Mouse (Mus musculus) limb, embryonic 11.5 days (tissue): ENCODE measurements at regions not wholly inside any gene's neighbourhood (a gene's known extent, or its start where the extent isn't known, plus 50 kb on each side); places are given as distances from the start of the nearest gene placed in this dataset.
A peak's percentile ranks its signal among the peaks of the same experiment; 100 is the strongest.

Experiments
- ATAC-seq: fragments of 200-750 bp; cut with Nextera tagmentation; 2 replicates; pipeline ENCODE4 v1.8.0; 2017; ENCODE audit warnings: low read depth; ENCODE audit not compliant: insufficient number of reproducible peaks, low FRiP score, low TSS enrichment
- DNase-seq: peaks from one replicate; pipeline ENCODE4 v3.0.0-alpha.2; 2015; ENCODE audit warnings: low spot score
- H3K27ac ChIP-seq: fragments of 300-500 bp; sonication (generic); replicated peaks from 2 replicates; pipeline ENCODE4 v1.5.1; 2014; ENCODE audit warnings: low read depth, mild to moderate bottlenecking, low read length
- H3K27me3 ChIP-seq: fragments of 300-500 bp; sonication (generic); 2 replicates; pipeline ENCODE4 v1.6.1; 2014; ENCODE audit warnings: mild to moderate bottlenecking, low read length, mixed read lengths; ENCODE audit not compliant: control insufficient read depth, insufficient read depth
- H3K36me3 ChIP-seq: fragments of 300-500 bp; sonication (generic); 2 replicates; pipeline ENCODE4 v1.6.1; 2014; ENCODE audit warnings: mild to moderate bottlenecking, low read length, moderate library complexity, mixed read lengths; ENCODE audit not compliant: control insufficient read depth, insufficient read depth
- H3K4me1 ChIP-seq: fragments of 300-500 bp; sonication (generic); 2 replicates; pipeline ENCODE4 v1.6.1; 2014; ENCODE audit warnings: low read length, mixed read lengths; ENCODE audit not compliant: control insufficient read depth, insufficient read depth
- H3K4me2 ChIP-seq: fragments of 300-500 bp; sonication (generic); 2 replicates; pipeline ENCODE4 v1.6.1; 2014; ENCODE audit warnings: low read depth, mild to moderate bottlenecking, moderate library complexity; ENCODE audit not compliant: severe bottlenecking
- H3K4me3 ChIP-seq: fragments of 300-500 bp; sonication (generic); 2 replicates; pipeline ENCODE4 v1.5.1; 2014; ENCODE audit warnings: low read depth, low read length
- H3K9ac ChIP-seq: fragments of 300-500 bp; sonication (generic); 2 replicates; pipeline ENCODE4 v1.6.1; 2014; ENCODE audit warnings: mild to moderate bottlenecking, low read length
- H3K9me3 ChIP-seq: fragments of 300-500 bp; sonication (generic); 2 replicates; pipeline ENCODE4 v1.6.1; 2016; ENCODE audit warnings: low read length; ENCODE audit not compliant: control insufficient read depth
- WGBS: fragments of 180-500 bp; shearing (Covaris S2); extraction: QIAGEN DNeasy Blood & Tissue Kit; methylation state at CpG from one replicate; pipeline ENCODE4 v1.1.7; 2014; 5-methylcytosine and 5-hydroxymethylcytosine counted together

DNA sequence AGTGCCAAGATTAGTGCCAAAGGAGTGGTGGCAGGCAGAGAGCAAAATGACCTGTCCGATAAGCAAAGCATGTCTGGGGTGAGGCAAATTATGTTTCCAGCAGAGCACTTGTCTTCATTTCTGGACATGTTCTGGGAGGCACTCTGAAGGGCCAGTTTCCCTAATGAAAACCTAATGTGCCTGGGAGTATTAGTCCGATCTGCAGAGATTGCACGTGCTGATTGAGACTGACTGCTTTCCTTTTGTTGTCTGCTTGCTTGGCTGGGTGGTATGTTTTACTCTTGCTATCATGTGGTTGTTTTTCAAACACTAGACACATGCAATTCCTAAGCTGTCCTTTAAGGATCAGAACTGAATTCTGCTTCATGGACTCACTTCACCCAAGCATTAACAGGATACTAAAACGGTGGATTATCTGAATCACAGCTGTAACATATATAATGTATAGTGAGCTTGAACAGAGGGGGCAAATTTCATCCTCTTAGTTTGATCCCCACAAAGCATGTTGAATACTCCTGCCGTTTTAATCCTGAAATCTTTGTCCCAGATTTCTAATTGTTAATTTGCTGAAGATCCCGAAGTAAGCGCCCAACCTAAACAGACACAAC is 1589.8 kb downstream of the 4930444P10Rik start:
- H3K36me3 ChIP-seq, result no peaks in the 10 kb centered on the region
- no peak overlapping the region for H3K9ac ChIP-seq
- no peak overlapping the region; the same call in 1 of the 2 replicates for H3K4me2 ChIP-seq
- DNase-seq, result peak; percentile 51
- H3K9me3 ChIP-seq, result no peaks in the 10 kb centered on the region
- H3K27ac ChIP-seq, result no peak overlapping the region
- H3K4me1 ChIP-seq, result peaks cover 8% of the 10 kb centered on the region
- no peak for ATAC-seq
- WGBS, result 11% methylated on average over 7 of the region's 7 CpGs
- H3K27me3 ChIP-seq, result peaks cover 18% of the 10 kb centered on the region
- no peak overlapping the region for H3K4me3 ChIP-seq

DNA sequence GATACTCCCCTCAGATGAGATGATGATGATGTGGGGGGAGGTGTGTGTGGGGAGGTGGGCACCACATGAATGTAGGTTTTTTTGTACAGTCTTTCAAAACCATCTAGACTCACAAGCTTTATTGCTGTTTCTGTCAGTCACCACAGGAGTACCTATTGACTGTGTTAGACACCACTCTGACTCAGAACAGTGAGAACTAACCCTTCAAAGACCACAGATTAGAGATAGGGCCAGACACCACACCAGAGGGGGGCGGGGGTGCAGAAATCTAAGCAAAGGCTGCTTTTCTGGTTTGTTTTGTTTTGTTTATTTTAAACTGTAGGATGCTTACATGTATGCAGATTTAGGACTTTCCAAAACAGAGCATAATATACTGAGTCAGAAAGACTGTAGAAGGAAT is 1594.0 kb downstream of the 4930444P10Rik start:
- Histone ChIP-seq H3K4me1 (0 out of 2 replicates have a peak, but pooled peaks cover 2% of the 10 kb centered on the region), H3K9ac (no peak overlapping the region), H3K9me3 (no peaks in the 10 kb centered on the region), H3K27ac (no peak overlapping the region), H3K27me3 (peaks cover 2% of the 10 kb centered on the region; the same call in 1 of the 2 replicates), H3K36me3 (no peaks in the 10 kb centered on the region), H3K4me2 (no peak overlapping the region), H3K4me3 (no peak overlapping the region)
- WGBS, result 92% methylated on average over 1 of the region's 1 CpGs
- no peak for DNase-seq
- ATAC-seq, result no peak

DNA sequence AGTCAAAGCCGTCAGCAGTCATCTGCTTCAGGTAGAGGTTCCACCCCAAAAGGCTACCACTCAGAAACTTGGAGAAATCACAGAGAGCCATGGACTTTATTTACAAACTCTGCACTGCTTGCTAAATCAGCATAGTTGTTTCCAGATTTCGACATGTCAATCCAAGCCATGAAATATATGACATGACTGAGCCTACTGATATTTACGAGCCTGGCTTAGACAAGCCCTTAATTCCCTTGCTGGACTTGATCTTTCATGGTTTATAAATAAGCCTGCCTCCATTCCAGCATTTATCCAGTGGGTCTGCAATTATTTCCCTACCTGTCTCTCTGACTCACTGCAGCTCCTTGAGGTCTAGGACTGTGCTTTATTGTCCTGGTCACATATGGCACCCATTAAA is 1603.1 kb downstream of the 4930444P10Rik start:
- no peak for ATAC-seq

DNA sequence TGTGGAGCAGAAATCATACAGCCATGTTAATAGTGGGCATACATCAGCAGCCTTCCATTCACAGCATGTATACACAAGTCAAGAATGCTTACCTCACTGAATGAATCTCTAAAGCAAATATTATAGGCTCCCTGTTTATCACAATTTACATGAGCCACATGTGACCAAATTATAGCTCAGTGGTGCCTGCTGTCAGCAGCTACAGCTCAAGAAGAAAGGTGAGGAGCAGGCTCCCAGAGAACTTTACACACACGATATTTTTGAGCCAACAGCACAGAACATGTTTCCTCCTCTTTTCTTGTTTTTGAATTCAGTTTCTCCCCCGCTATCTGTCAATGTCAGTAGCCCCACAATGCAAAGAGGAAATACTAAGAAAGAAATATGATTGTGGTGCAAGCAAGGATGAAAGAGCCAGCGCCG is 1605.4 kb downstream of the 4930444P10Rik start:
- Histone ChIP-seq H3K36me3 (no peaks in the 10 kb centered on the region), H3K27ac (no peak overlapping the region), H3K4me3 (no peak overlapping the region), H3K4me1 (no peaks in the 10 kb centered on the region), H3K4me2 (no peak overlapping the region), H3K9me3 (no peaks in the 10 kb centered on the region), H3K9ac (no peak overlapping the region), H3K27me3 (no peaks in the 10 kb centered on the region)
- ATAC-seq, result no peak
- peak; percentile 19 for DNase-seq
- WGBS, result 59% methylated on average over 4 of the region's 4 CpGs

More for the DNA sequence above, 1603.1 kb downstream of the 4930444P10Rik start:
- no peaks in the 10 kb centered on the region for H3K36me3 ChIP-seq
- H3K4me1 ChIP-seq, result no peaks in the 10 kb centered on the region
- 68% methylated on average over 3 of the region's 3 CpGs for WGBS
- H3K27ac ChIP-seq, result no peak overlapping the region
- H3K9me3 ChIP-seq, result no peaks in the 10 kb centered on the region
- no peak overlapping the region for H3K4me2 ChIP-seq
- H3K4me3 ChIP-seq, result no peak overlapping the region
- no peaks in the 10 kb centered on the region for H3K27me3 ChIP-seq
- H3K9ac ChIP-seq, result no peak overlapping the region
- DNase-seq, result no peak

GRCm38 (mm10) chr1:14485746-14486145 is 1607.4 kb downstream of the 4930444P10Rik start:
- 11% methylated on average over 2 of the region's 2 CpGs for WGBS
- Histone ChIP-seq H3K9me3 (no peaks in the 10 kb centered on the region), H3K27me3 (no peaks in the 10 kb centered on the region), H3K36me3 (no peaks in the 10 kb centered on the region), H3K9ac (no peak overlapping the region), H3K4me3 (no peak overlapping the region), H3K27ac (no peak overlapping the region), H3K4me1 (no peaks in the 10 kb centered on the region), H3K4me2 (no peak overlapping the region)
- no peak for DNase-seq
- no peak for ATAC-seq

DNA sequence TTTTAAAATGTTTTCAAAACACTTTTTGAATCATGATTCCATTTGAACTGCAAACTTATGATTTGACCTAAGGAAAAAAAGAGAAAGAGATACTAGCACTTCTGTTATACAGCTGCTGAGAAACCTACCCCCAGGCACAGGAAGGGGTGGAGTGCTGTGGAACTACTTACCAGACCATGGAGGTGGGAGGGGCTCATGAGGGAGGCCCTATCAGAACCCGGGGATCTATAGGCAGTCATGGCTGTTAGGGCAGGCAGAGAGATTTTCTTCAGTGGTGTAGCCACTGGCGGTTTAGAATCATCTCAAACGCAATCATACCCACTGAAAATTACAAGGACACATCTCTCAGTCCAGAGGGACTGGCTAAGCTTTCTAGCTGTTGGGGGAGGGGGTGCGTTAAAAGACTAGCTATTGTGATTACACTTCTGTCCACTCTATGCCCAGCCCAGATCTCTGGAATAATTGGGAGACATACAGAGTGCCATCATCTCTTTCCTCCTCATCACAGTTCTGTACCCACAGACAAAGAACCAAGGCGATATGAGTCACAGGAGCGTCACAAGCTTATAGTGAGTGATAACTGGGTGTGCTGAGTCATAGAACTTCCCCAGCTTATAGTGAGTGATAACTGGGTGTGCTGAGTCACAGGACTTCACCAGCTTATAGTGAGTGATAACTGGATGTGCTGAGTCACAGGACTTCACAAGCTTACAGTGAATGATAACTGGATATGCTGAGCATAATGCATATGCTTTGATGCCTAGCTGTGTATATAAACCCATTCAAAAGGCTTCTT is 1608.8 kb downstream of the 4930444P10Rik start:
- WGBS, result 89% methylated on average over 6 of the region's 6 CpGs
- H3K9ac ChIP-seq, result no peak overlapping the region
- ATAC-seq, result no peak
- no peaks in the 10 kb centered on the region for H3K4me1 ChIP-seq
- no peak overlapping the region for H3K27ac ChIP-seq
- no peaks in the 10 kb centered on the region for H3K9me3 ChIP-seq
- no peak overlapping the region for H3K4me3 ChIP-seq
- peak; percentile 18 for DNase-seq
- no peaks in the 10 kb centered on the region for H3K27me3 ChIP-seq
- no peaks in the 10 kb centered on the region for H3K36me3 ChIP-seq
- no peak overlapping the region for H3K4me2 ChIP-seq

- Histone ChIP-seq H3K9ac (no peak overlapping the region), H3K9me3 (no peaks in the 10 kb centered on the region), H3K27me3 (no peaks in the 10 kb centered on the region), H3K27ac (no peak overlapping the region), H3K4me3 (no peak overlapping the region), H3K4me2 (no peak overlapping the region), H3K4me1 (no peaks in the 10 kb centered on the region), H3K36me3 (no peaks in the 10 kb centered on the region)
- DNase-seq, result peak; percentile 17
- no peak for ATAC-seq
- WGBS, result 38% methylated on average over 3 of the region's 3 CpGs
Observed at GRCm38 (mm10) chr1:14472294-14472693, 1620.8 kb downstream of the 4930444P10Rik start.

DNA sequence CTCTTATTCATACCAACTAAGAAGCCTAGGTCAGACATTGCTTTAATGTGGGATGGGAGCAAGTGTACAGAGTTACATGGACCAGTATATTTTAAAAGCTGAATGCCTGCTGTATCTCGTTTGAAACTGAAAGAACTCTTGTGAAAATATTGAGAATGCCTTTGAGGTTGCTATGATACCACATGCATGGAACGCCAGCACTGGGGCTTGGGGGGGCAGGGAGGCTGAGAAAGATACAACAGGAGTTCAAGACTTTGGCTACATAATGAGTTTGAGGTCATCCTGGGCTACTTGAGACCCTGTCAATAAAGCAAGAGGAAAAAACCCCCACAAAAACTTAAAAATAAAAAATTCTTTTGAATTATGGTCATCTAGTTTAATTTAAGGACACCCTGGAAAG is 1621.6 kb downstream of the 4930444P10Rik start:
- no peak for ATAC-seq
- Histone ChIP-seq H3K4me2 (no peak overlapping the region), H3K36me3 (no peaks in the 10 kb centered on the region), H3K9ac (no peak overlapping the region), H3K4me3 (no peak overlapping the region), H3K9me3 (no peaks in the 10 kb centered on the region), H3K4me1 (no peaks in the 10 kb centered on the region), H3K27me3 (no peaks in the 10 kb centered on the region), H3K27ac (no peak overlapping the region)
- 74% methylated on average over 2 of the region's 2 CpGs for WGBS
- peak; percentile 8 for DNase-seq
